Mouse (Mus musculus) ovary, postnatal 10 days (tissue): ENCODE data around the gene Ndufb7.

Source experiments
- DNase-seq: peaks from one replicate; pipeline ENCODE4 v3.0.0; 2022; ENCODE audit warnings: low spot score

Ndufb7 gene

DNA sequence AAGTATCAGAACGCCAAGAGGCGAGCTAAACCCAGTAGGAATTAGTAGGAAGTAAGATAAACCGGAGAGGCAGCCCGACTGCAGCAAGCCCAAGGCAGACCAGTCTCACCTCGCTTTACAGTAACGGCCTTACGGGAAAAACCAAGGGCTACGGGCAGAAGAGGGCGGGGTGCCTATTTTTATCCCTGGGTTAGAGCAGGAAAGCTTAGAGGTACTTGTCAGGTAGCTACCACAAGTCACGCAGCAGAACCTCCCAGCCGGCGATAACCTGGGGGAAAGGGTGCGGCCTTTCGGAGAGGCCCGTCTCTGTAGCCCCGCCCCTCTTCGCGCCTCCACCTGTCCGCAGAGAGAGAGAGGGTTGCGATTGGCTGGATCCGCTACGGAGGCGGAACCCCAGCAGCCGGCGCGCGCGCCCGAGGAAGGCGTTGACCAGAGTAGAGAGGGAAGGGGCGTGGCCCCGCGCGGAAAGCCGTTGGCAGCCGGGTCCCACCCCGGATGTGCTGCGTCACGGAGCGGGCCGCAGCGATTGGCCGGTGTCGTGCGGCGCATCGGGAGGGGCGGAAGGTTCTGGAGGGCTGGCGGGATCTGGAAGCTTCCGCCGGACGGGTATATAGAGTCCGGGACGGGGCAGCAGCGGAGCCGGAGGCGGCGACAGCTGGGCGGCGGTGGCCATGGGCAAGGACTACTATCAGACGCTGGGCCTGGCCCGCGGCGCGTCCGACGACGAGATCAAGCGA is 41.4 kb downstream of the Ndufb7 start, which contains the start of the genes Tecr and Dnajb1:
TSS of gene Tecr (minus strand) at position 311 of the 737 bp plus-strand sequence.
TSS of gene Dnajb1 (plus strand) at position 533 of the 737 bp plus-strand sequence.
- DNase-seq = peak; percentile 98

DNA sequence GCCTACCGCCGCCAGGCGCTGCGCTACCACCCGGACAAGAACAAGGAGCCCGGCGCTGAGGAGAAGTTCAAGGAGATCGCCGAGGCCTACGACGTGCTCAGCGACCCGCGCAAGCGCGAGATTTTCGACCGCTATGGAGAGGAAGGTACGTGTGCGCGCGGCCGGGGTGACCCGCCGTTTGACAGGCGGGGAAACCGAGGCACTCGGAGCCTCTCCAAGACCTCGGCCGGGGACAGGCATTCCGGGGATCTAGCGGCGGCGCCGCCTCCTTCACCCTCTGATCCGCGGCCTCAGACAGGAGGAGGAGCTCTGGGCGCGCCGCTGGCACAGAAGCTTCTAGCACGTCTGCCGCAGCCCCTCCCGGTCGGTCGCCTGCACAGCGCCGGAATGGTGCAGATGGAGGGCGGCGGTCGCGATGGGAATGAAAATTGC is 41.9 kb downstream of the Ndufb7 start:
- DNase-seq = no peak

DNA sequence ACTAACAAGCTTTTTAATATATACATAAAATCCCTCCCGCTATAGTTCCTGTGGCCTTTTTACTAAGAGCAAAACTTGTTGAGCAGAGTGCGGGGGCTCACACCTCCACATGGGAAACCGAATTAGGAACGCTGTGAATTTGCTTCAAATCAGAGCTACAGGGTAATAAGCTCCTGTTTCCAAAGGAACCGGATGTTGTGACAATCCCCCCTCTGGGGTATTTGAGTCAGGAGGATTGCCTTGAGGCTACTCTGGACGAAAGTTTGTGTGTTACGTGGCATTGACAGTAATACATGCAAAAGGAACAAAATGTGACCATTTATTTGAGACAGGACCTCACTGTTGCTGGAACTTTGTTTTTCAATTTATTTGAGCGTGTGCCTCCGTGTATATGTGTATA is 42.6 kb downstream of the Ndufb7 start:
- DNase-seq = no peak

DNA sequence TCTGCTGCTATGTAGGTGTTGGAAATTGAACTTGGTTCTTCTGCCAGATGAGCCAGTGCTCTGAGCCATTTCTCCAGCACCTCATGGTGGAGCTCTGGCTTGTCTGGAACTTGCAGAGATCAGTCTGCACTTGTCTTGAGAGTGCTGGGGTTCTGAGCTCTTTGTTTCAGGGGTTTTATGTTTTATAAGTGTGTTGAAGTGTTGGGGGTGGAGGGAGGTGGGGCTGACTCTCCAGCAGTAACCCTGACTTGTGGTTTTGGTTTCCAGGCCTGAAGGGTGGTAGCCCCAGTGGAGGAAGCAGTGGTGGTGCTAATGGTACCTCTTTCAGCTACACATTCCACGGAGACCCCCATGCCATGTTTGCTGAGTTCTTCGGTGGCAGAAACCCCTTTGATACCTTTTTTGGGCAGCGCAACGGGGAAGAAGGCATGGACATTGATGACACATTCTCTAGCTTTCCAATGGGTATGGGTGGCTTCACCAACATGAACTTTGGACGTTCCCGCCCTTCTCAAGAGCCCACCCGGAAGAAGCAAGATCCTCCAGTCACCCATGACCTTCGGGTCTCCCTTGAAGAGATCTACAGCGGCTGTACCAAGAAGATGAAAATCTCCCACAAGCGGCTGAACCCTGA is 43.2 kb downstream of the Ndufb7 start:
- DNase-seq = no peak

DNA sequence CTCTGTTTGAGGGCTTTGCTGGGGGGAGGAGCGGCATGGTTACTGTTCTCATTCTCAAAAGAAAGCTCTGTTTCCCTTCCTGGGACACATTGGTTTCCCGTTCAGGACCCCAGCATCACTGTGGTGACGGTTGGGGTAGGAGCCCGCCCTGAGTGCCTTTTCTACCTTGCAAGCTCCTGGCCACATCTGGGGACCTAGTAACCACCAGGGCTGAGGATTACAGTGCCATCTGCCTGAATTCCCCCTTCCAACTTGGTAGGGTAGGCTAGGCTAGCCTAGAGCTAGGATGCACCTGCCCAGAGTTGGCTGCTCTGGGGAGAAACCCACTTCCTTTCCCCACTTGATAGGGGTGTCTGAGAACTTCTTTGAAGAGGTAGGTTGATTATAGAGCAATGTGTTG is 45.5 kb downstream of the Ndufb7 start:
- no peak for DNase-seq

DNA sequence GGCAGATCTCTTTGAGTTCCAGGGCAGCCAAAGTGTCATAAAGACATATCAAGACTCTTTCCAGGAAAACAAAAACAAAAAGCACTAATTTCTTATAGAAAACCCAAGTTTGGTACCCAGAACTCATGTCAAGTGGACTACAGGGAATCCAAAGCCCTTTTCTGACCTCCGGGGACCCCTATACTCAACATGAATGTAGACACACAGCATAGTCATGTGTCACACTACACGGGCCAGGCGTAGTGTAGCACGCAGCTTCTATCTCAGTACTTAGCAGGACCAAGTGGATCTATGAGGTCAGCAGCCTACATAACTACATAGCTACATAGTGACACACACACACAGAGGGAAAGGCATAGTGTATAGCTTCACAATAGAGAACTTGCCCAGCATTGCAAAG is 47.2 kb downstream of the Ndufb7 start:
- no peak for DNase-seq

DNA sequence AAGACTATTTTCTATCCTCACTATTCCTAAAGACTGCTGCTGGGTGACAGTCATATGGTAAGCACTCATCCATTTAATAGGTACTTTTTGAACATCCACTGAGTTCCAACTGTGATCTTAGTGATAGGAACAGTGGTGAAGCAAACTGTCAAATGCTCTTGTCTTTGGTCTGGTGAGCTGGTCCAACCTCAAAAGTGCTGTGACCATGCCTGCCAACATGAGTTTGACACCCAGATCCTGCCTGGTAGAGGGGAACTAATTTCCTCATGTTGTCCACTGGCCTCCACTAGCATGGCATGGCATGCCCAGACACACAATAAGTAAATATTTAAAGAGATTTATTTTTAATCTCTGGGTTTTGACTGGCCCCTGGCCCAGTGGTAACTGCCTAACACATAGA is 50.2 kb downstream of the Ndufb7 start:
- no peak for DNase-seq

DNA sequence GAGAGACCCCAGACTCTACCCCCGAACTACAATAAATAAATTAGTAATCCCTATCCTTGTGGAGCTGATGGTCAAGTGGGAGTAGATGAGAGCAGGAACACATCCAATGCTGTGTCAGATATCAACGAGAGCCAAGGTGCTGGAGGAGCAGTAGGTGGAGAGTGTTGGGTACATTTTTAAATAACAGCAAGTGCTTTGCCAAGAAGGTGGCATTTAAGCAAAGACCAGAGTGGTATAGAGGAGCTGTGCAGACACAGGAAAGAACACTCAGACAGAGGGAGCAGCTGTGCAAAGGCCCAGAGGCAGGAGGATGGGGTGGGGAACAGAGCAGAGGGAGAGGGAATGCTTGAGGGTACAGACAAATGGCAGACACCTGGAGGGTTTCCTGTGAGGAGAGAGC is 50.6 kb downstream of the Ndufb7 start:
- DNase-seq = no peak

DNA sequence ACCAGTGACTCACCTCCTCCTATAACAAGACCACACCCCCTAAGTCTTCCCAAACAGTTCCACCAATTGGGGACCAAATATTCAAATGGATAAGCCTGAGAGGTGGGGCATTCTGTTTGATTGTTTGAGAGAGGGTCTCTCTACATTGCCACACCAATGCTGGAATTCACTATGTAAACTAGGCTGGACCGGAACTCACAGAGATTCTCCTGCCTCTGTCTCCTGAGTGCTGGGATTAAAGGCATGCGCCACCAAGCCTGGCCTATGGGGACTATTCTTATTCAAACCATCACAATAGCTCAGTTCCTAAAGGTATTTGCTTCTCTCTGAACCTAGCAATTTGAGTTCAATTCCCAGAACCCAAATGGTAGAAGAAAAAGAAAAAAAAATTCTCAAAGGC is 52.1 kb downstream of the Ndufb7 start:
- DNase-seq = no peak

DNA sequence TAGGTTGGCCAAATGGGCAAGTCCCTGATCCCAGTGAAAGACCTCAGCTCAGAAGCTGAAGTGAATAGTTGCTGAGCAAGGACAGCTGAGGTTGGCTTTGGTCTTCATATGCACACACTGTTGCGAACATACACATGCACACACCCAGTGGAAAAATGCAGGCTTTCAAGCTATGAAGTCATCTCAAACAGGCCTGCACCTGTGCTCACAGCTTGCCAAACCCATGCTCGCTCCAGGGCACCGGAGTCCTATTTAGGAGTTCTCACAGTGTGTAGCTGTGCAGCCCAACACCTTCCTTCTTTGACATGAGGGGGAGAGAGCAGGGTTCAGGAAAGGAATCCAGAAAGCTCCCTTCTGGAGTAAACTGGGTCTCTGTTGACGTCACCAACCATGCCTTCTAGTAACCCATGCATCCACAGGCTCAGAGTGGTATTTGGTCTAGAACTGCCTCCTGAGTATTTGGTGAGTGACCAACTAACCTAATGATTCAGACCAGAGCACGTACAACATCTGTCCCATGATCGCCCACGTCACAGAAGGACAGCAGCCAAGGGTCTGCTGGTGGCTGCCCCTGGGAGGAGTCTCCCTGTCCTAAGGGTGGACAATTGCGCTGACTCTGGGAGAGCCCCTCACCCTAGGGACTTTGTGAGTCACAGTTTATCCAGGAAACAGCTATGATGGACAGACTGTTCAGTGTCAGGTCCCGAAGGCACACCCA is 53.3 kb downstream of the Ndufb7 start:
- DNase-seq = no peak
